Mouse (Mus musculus): ENCODE results near the gene Grin2d. TPM values are rescaled to one million over a fixed set of nuclear protein-coding genes. Genes with fewer than 3 reads are reported as not detected.
"Not testable (repeated sequence)": the region's sequence is repeated elsewhere in the genome, so short reads cannot be mapped to it uniquely, and the experiment has no call there.

Grin2d gene
- total RNA-seq (2021), result 10 to 100 TPM; 10.9 to 11.4 TPM

GRCm38 (mm10) chr7:45878278-45878677 lies at the start of gene Grin2d:
TSS of gene Grin2d (minus strand) at chr7:45878378.
- DNase-seq, result not testable (repeated sequence)

GRCm38 (mm10) chr7:45924429-45924816 lies 46.2 kb upstream of the Grin2d start:
- no peak for DNase-seq

GRCm38 (mm10) chr7:45923762-45924428 lies 45.7 kb upstream of the Grin2d start, which contains the start of gene Ccdc114:
TSS of gene Ccdc114 (plus strand) at chr7:45924072.
- peak in 1 of 2 experiments; percentile 23 for DNase-seq

GRCm38 (mm10) chr7:45922928-45923761 lies 45.0 kb upstream of the Grin2d start:
- DNase-seq, result peak; percentile 91 to 93

GRCm38 (mm10) chr7:45921950-45922600 lies 43.9 kb upstream of the Grin2d start:
- no peak for DNase-seq

GRCm38 (mm10) chr7:45921242-45921621 lies 43.1 kb upstream of the Grin2d start, which contains the start of gene Emp3:
TSS of gene Emp3 (minus strand) at chr7:45921404.
- DNase-seq, result no peak

GRCm38 (mm10) chr7:45920583-45921241 lies 42.5 kb upstream of the Grin2d start:
- DNase-seq, result no peak

GRCm38 (mm10) chr7:45919761-45920160 lies 41.6 kb upstream of the Grin2d start:
- DNase-seq, result no peak

GRCm38 (mm10) chr7:45919083-45919671 lies 41.0 kb upstream of the Grin2d start:
- no peak for DNase-seq

GRCm38 (mm10) chr7:45917926-45918325 lies 39.7 kb upstream of the Grin2d start:
- no peak for DNase-seq

GRCm38 (mm10) chr7:45917004-45917704 lies 39.0 kb upstream of the Grin2d start:
- DNase-seq, result no peak

GRCm38 (mm10) chr7:45916056-45917003 lies 38.2 kb upstream of the Grin2d start:
- peak; percentile 62 to 80 for DNase-seq

GRCm38 (mm10) chr7:45915011-45915410 lies 36.8 kb upstream of the Grin2d start:
- DNase-seq, result no peak

GRCm38 (mm10) chr7:45914067-45914466 lies 35.9 kb upstream of the Grin2d start:
- no peak for DNase-seq

GRCm38 (mm10) chr7:45909145-45909544 lies 31.0 kb upstream of the Grin2d start:
- DNase-seq, result no peak

GRCm38 (mm10) chr7:45908384-45908783 lies 30.2 kb upstream of the Grin2d start:
- DNase-seq, result no peak

GRCm38 (mm10) chr7:45906622-45907021 lies 28.4 kb upstream of the Grin2d start:
- no peak for DNase-seq

GRCm38 (mm10) chr7:45902481-45903002 lies 24.4 kb upstream of the Grin2d start:
- no peak for DNase-seq

- DNase-seq, result no peak
Measured at GRCm38 (mm10) chr7:45901562-45901961, 23.4 kb upstream of the Grin2d start.

GRCm38 (mm10) chr7:45898125-45898524 lies 19.9 kb upstream of the Grin2d start:
- not testable (repeated sequence) for DNase-seq
